Mouse (Mus musculus) midbrain, embryonic 12.5 days (tissue): ENCODE results near the gene Mrpl23. TPM values are rescaled to one million over a fixed set of nuclear protein-coding genes. Genes with fewer than 3 reads are reported as not detected.

Experiments
- ATAC-seq: fragments of 200-750 bp; cut with Nextera tagmentation; 2 replicates; pipeline ENCODE4 v1.8.0; 2017; ENCODE audit warnings: low read depth, moderate TSS enrichment, moderate library complexity; ENCODE audit not compliant: low FRiP score
- H3K27ac ChIP-seq: fragments of 300-500 bp; sonication (generic); replicated peaks from 2 replicates; pipeline ENCODE4 v1.5.1; 2016; ENCODE audit warnings: mild to moderate bottlenecking
- H3K27me3 ChIP-seq: fragments of 300-500 bp; sonication (generic); 2 replicates; pipeline ENCODE4 v1.6.1; 2016; ENCODE audit warnings: mild to moderate bottlenecking
- H3K36me3 ChIP-seq: fragments of 300-500 bp; sonication (generic); 2 replicates; pipeline ENCODE4 v1.6.1; 2016
- H3K4me1 ChIP-seq: fragments of 300-500 bp; sonication (generic); 2 replicates; pipeline ENCODE4 v1.6.1; 2016
- H3K4me2 ChIP-seq: fragments of 300-500 bp; sonication (generic); replicated peaks from 2 replicates; pipeline ENCODE4 v1.6.1; 2016; ENCODE audit warnings: mild to moderate bottlenecking, moderate library complexity
- H3K4me3 ChIP-seq: fragments of 300-500 bp; sonication (generic); 2 replicates; pipeline ENCODE4 v1.5.1; 2016; ENCODE audit warnings: mild to moderate bottlenecking
- H3K9ac ChIP-seq: fragments of 300-500 bp; sonication (generic); replicated peaks from 2 replicates; pipeline ENCODE4 v1.6.1; 2016; ENCODE audit warnings: mild to moderate bottlenecking, moderate library complexity
- H3K9me3 ChIP-seq: fragments of 300-500 bp; sonication (generic); 2 replicates; pipeline ENCODE4 v1.6.1; 2016; ENCODE audit warnings: mild to moderate bottlenecking
- WGBS: fragments of 180-500 bp; shearing (Covaris S2); methylation state at CpG from one replicate; pipeline ENCODE4 v1.1.7; 2016; 5-methylcytosine and 5-hydroxymethylcytosine counted together
- polyA plus RNA-seq: library from polyadenylated mRNA; unstranded; fragments of >200 nt; fragmentation: Nextera tagmentation; extraction: Ambion mirVana; gene quantifications from 2 replicates; pipeline ENCODE4 v1.2.1, GENCODE M21; 2016

Gene Mrpl23
- polyA plus RNA-seq, 1 experiment from 2014 or later: 10.3 TPM

DNA sequence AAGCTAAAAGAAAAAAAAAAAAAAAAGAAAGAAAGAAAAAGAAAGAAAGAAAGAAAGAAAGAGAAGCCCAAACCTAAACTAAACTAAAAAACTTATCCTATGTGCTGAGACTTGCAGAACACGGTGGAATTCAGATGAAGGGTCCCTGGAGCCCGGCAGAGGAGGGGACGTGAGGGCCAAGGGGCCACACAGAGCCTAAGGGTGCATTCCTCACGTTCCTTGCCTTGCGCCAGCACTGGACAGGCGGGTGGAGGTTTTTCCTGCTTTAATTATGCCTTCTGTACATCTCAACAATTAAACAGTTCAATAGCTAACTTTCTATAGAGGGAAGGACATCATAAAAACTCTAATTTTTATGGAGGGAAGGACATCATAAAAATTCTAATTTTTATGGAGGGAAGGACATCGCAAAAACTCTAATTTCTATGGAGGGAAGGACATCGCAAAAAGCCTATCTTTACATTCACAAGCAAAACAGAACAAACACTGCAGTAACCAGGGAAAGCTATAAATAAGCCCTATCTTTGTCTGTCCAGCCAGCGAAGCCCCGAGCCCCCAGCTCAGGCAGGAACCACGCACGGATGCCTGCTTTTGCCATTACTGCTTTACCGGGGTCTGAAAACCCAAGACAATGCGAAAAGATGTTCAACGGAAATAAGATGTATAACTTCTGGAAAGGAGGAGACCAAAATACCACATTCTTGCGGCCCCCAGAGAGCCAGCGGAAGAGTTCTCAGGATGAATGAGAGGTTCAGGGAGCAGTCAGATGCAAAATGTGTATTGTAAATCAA is 9.1 kb upstream of the Mrpl23 start:
- Histone ChIP-seq H3K9me3 (no peaks in the 10 kb centered on the region), H3K27me3 (no peaks in the 10 kb centered on the region), H3K4me3 (no peak overlapping the region), H3K4me2 (no peak overlapping the region), H3K27ac (no peak overlapping the region), H3K4me1 (peaks cover 18% of the 10 kb centered on the region), H3K9ac (no peak overlapping the region), H3K36me3 (no peaks in the 10 kb centered on the region)
- ATAC-seq: no peak
- WGBS: 59% methylated on average over 17 of the region's 17 CpGs

DNA sequence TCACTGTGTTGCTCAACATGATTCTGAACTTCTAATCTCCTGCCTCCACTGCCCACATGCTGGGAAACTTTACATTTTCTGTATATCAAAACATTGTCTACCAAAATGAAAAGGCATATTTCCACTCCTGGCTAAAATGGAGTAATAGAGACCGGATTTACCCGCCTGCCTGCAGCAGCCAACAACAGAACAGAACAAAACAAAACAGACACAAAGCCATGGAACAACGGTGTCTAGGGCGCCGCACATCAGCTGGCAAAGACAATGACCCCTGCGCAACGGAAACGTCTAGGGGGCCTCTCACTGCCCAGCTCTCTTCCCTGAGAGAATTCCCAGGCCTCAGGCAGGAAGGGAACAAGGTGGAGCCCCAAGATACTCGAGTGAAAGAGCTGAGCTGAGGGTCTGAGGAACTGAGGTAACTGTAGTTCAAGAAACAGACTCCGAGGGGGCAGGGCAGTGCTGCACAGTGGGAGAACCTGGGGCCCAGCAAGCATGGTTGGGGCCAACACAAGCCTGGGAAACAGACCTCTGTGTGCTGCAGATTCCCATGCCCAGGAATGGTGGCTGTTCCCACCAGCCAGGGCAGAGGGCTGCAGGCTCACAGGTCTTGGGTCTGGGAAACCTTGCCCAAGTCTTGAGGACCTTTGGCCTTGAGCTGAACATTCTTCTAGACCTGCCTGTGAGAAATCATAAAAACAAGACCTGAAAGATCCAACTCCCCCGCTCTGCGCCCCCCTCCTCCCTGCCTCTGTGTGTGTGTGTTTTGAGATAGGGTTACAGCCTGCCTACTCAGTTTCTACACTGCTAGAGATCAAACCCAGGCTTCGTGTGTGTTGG is 6.9 kb upstream of the Mrpl23 start:
- Histone ChIP-seq H3K4me1 (peaks cover 18% of the 10 kb centered on the region), H3K9ac (no peak overlapping the region), H3K27ac (peak overlapping the region; percentile 56), H3K4me3 (no peak overlapping the region), H3K27me3 (peaks cover 1% of the 10 kb centered on the region; the same call in 1 of the 2 replicates), H3K9me3 (no peaks in the 10 kb centered on the region), H3K4me2 (no peak overlapping the region), H3K36me3 (no peaks in the 10 kb centered on the region)
- 20% methylated on average over 13 of the region's 13 CpGs for WGBS
- no peak for ATAC-seq

DNA sequence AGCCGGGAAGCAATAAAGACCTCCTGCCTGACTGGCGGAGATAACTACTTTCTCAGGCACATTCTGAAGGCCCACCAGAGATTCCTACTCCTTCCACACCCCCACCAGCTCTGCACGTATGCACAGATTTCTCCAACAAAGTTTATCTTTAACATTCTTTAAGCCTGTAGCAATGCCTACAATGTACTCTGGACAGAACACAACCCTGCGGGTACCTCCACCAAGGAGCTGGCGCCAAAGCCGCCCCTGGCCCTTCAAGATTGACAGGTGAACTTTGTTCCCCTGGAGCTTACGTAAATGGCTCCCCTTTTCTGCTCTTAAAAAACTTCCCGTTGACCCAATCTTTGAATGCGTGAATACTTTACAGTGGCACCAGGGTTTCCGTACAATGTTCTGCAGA is 3.1 kb upstream of the Mrpl23 start:
- no peak for ATAC-seq
- WGBS: 80% methylated on average over 10 of the region's 10 CpGs
- H3K36me3 ChIP-seq: no peaks in the 10 kb centered on the region
- H3K4me3 ChIP-seq: no peak overlapping the region
- peaks cover 7% of the 10 kb centered on the region; the same call in 1 of the 2 replicates for H3K27me3 ChIP-seq
- peaks cover 32% of the 10 kb centered on the region for H3K4me1 ChIP-seq
- no peaks in the 10 kb centered on the region for H3K9me3 ChIP-seq
- H3K4me2 ChIP-seq: no peak overlapping the region
- no peak overlapping the region for H3K27ac ChIP-seq
- no peak overlapping the region for H3K9ac ChIP-seq

DNA sequence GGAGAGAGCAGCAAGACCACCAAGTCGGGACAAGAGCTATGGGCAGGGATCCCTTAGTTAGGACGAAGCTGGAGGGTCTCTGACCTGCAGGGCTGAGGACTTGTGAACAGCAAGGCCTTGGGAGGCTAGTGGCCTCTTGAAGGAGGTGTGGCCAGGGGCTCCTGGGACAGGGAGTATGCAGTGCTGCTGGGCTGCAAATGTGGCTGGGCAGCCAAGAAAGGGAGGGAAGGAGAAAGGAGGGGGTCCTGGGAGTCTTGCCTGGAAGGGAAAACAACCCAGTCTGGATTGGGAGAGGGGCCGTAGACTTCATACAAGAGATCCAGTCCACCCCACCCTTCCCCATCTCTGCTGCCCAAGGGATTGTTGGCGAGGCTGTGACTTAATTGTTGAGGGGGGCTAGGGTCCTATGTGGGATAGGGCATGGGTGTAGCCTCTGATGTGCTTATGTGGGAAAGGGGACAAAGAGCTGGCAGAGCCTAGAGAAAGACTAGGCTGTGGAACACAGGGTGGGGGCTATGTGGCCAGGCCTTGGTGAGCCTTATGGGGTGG is 439 bp upstream of the Mrpl23 start:
- H3K9me3 ChIP-seq: no peaks in the 10 kb centered on the region
- 90% methylated on average over 4 of the region's 4 CpGs for WGBS
- H3K27ac ChIP-seq: no peak overlapping the region
- peaks cover 7% of the 10 kb centered on the region; the same call in 1 of the 2 replicates for H3K27me3 ChIP-seq
- H3K9ac ChIP-seq: no peak overlapping the region
- peak; percentile 2; the same call in 1 of the 2 replicates for ATAC-seq
- no peak overlapping the region; the same call in 1 of the 2 replicates for H3K4me2 ChIP-seq
- peaks cover 5% of the 10 kb centered on the region for H3K36me3 ChIP-seq
- no peak overlapping the region for H3K4me3 ChIP-seq
- H3K4me1 ChIP-seq: peaks cover 16% of the 10 kb centered on the region

DNA sequence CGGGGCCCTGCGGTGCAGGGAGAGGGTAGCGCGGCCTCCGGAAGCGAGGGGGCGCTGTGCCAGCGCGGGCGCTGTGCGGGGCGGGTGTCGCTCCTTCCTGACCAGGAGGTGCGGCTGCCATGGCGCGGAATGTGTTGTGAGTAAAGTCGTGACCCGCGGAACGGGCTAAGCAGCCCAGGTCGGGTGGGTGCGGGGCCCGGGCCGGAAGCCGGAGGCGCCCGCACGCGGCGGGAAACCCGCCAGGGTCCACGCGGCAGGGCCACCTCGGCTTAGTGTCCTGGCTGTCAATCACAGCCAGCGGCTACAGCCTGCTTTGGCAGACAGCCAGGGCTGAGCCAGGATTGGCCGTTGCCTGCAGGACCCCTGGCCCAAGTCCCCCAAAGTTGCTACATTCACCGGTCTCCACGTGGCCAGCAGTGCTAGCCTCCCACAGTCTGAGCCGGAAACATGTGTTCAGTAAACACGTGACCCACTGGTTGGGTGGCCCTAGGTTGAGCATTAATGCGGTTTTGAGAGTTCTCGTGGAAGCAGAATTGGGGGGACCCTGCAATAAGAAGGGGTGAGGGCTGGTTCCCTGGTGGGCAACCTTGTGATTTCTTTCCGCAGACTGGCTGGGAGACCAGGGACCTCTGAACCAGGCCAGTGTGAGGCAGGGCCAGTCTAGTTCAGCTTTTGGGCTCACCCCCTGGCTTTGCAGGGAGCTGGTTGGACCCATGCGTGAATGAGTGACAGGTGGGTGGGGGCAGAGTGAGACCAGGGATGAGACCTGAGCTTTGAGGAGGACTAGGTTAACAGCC is 771 bp downstream of the Mrpl23 start:
- Histone ChIP-seq H3K27me3 (peaks cover 7% of the 10 kb centered on the region; the same call in 1 of the 2 replicates), H3K36me3 (peaks cover 5% of the 10 kb centered on the region), H3K4me2 (peak overlapping the region; percentile 77), H3K4me1 (peaks cover 24% of the 10 kb centered on the region), H3K4me3 (peak overlapping the region; percentile 75), H3K9ac (peak overlapping the region; percentile 68), H3K27ac (peak overlapping the region; percentile 86), H3K9me3 (no peaks in the 10 kb centered on the region)
- WGBS: under 1% methylated on average over 44 of the region's 44 CpGs
- peak; percentile 89 for ATAC-seq

DNA sequence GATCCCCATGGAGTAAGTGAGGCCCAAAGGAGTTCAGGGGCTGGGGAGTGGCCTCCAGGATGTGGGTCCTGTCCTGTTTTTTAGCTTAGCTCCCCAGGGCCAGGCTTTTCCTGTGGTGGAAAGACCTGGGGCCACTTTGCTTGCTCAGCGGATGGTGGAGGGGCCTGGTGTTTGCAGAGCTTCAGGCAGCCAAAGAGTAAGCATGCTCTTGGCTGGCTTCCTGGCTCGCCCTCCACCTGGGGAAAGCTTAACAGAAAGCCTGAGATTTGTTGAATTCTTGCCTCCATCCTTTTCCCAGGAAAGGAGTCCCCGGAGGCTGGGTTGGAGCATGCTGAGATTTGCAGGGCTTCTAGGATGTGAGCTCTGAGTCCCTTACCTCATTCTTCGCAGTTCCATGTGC is 2.6 kb downstream of the Mrpl23 start:
- no peak for ATAC-seq
- WGBS: 80% methylated on average over 4 of the region's 4 CpGs

DNA sequence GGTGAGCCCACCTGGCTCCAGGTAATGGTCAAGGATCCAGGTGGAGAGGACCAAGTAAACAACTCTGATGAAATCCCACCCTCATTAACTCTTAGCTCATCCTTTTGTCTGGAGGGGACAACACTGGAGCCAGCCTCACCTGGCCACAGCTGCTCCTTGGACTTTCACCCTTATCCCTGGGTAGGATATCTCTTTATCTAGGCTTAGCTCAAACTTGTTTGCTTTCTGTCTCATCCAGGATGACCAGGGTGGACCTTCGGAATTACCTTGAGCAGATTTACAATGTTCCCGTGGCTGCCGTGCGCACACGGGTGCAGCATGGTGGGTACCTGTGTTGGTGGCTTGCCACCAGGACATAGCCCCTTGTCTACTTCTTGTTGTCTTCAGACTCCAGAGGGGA is 3.3 kb downstream of the Mrpl23 start:
- no peak overlapping the region for H3K27ac ChIP-seq
- peaks cover 4% of the 10 kb centered on the region for H3K27me3 ChIP-seq
- H3K4me2 ChIP-seq: no peak overlapping the region
- no peak overlapping the region for H3K4me3 ChIP-seq
- WGBS: 97% methylated on average over 5 of the region's 5 CpGs
- ATAC-seq: no peak
- peaks cover 7% of the 10 kb centered on the region for H3K36me3 ChIP-seq
- H3K9ac ChIP-seq: no peak overlapping the region
- peaks cover 35% of the 10 kb centered on the region for H3K4me1 ChIP-seq
- H3K9me3 ChIP-seq: no peaks in the 10 kb centered on the region

More for the DNA sequence above, 2.6 kb downstream of the Mrpl23 start:
- Histone ChIP-seq H3K4me2 (no peak overlapping the region), H3K36me3 (peaks cover 5% of the 10 kb centered on the region), H3K4me1 (peaks cover 33% of the 10 kb centered on the region), H3K9ac (no peak overlapping the region), H3K27me3 (peaks cover 7% of the 10 kb centered on the region; the same call in 1 of the 2 replicates), H3K9me3 (no peaks in the 10 kb centered on the region), H3K4me3 (no peak overlapping the region), H3K27ac (no peak overlapping the region)

DNA sequence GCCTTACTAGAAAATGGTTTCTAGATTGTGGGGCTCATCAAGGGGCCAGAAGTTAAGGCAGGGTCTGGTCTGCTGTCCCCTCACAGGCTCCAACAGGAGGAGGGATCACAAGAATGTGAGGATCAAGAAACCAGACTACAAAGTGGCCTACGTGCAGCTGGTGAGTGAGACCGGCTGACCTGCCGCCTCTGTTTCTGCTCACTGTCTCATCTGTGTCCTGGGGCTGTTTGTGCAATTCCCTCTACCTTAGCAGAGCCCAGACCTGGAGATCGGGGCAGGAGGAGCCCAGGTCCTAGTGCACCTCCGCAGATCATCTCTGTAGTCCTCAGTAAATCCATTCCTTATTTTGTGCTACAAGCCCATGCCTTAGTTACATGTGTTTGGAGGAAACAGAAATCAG is 4.7 kb downstream of the Mrpl23 start:
- peaks cover 37% of the 10 kb centered on the region for H3K4me1 ChIP-seq
- H3K9ac ChIP-seq: no peak overlapping the region
- 0 out of 2 replicates have a peak overlapping the region, but pooled peaks have one; percentile 3 for H3K27ac ChIP-seq
- H3K9me3 ChIP-seq: no peaks in the 10 kb centered on the region
- peaks cover under 1% of the 10 kb centered on the region for H3K27me3 ChIP-seq
- no peak overlapping the region for H3K4me2 ChIP-seq
- peaks cover 9% of the 10 kb centered on the region for H3K36me3 ChIP-seq
- WGBS: 64% methylated on average over 5 of the region's 5 CpGs
- no peak overlapping the region for H3K4me3 ChIP-seq
- ATAC-seq: no peak

DNA sequence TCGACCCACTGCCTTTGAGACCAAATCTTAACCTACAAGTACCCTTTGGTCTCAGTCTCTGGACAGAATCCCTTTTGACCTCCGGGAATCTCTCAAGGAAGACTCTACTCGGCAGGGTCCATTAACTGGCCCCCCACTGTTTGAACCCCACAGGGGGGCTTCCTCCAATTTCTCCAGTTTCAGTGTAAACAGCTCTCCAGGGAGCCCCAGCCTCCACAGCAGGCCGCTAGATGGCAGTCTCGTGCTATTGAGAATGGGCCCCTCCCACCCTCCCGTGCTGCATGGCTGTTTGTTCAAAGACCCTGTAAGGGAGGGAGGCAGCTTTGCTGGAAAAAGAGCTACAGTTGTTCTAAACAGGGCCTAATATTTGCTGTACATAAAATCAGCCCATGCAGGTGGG is 5.4 kb downstream of the Mrpl23 start:
- ATAC-seq: 0 out of 2 replicates have a peak, but pooled peaks have one; percentile 36
- Histone ChIP-seq H3K9me3 (no peaks in the 10 kb centered on the region), H3K9ac (no peak overlapping the region), H3K27ac (peak overlapping the region; percentile 75), H3K4me2 (no peak overlapping the region), H3K27me3 (no peaks in the 10 kb centered on the region; the same call in 1 of the 2 replicates), H3K4me1 (peaks cover 40% of the 10 kb centered on the region), H3K36me3 (peaks cover 9% of the 10 kb centered on the region), H3K4me3 (no peak overlapping the region)
- WGBS: 5% methylated on average over 6 of the region's 6 CpGs

DNA sequence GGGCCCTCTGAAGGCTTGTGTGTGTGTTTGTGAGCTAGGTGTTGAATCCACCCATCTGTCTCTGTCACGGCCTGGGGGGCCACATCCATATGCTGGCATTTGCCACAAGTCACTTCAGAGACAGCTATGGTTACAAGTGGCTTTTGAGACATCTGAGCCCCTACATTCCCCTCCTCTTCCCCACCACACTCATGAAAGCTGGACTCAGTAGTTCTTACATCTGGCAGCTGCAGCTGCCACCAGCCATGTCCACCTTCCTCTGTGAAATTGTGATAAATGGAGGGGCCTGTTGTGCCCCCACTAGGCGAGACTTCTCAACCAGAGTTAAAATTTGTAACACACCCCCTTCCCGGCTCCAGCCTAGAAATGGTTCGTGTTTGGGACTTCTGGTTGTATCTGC is 5.8 kb downstream of the Mrpl23 start:
- Histone ChIP-seq H3K9ac (peak overlapping the region; percentile 34), H3K4me1 (peaks cover 42% of the 10 kb centered on the region), H3K4me3 (no peak overlapping the region), H3K36me3 (peaks cover 9% of the 10 kb centered on the region), H3K4me2 (no peak overlapping the region), H3K9me3 (no peaks in the 10 kb centered on the region), H3K27me3 (no peaks in the 10 kb centered on the region; the same call in 1 of the 2 replicates), H3K27ac (peak overlapping the region; percentile 75)
- 21% methylated on average over 4 of the region's 4 CpGs for WGBS
- ATAC-seq: no peak

DNA sequence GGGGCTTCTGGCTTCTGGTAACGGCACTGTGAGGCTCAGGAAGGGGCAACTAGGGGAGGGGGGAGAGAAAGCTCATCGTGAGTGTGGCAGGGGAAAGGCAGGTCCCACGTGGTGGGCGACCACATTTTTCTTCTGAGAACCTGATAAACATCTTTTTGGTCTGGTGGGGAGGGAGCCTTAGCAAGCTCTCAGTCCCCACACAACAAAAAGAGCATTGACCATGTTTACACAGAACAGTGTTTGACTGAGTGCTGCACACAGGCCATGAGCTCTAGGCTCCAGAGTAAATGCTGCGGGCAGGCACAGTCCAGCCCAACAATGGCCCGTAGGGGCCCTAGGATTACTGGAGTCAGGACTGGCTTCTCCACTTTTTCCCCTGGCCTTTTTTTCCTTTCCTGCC is 6.3 kb downstream of the Mrpl23 start:
- peak overlapping the region; percentile 75 for H3K27ac ChIP-seq
- peaks cover 9% of the 10 kb centered on the region for H3K36me3 ChIP-seq
- 0 out of 2 replicates have a peak overlapping the region, but pooled peaks have one; percentile 34 for H3K9ac ChIP-seq
- H3K4me2 ChIP-seq: no peak overlapping the region
- no peaks in the 10 kb centered on the region; the same call in 1 of the 2 replicates for H3K27me3 ChIP-seq
- H3K4me3 ChIP-seq: no peak overlapping the region
- ATAC-seq: no peak
- H3K4me1 ChIP-seq: peaks cover 38% of the 10 kb centered on the region
- 20% methylated on average over 6 of the region's 6 CpGs for WGBS
- no peaks in the 10 kb centered on the region for H3K9me3 ChIP-seq
